Mouse (Mus musculus): ENCODE results near the gene Dyrk1a.

The Dyrk1a gene

DNA sequence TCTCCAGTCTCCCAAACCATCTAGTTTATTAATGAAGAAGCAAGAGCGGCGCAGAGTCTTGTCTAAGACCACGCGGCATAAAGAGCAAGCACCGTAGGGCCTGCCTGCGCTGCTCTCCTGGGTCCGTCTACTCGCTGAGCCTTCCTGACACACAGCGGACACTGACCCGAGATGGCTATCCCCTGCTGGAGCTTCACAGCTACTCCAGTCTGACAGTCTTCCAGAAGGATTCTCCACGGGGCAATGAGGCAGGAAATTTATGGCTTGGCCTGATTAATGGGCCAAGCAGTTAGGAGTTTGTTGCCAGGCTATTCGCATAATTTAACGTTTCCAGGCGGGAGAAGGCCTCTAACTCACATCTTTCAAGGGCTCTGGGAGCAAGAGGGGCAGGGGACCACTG is 144.7 kb downstream of the Dyrk1a start:
- DNase-seq (ENCODE audit: low spot score in 2 of 2) = no peak

DNA sequence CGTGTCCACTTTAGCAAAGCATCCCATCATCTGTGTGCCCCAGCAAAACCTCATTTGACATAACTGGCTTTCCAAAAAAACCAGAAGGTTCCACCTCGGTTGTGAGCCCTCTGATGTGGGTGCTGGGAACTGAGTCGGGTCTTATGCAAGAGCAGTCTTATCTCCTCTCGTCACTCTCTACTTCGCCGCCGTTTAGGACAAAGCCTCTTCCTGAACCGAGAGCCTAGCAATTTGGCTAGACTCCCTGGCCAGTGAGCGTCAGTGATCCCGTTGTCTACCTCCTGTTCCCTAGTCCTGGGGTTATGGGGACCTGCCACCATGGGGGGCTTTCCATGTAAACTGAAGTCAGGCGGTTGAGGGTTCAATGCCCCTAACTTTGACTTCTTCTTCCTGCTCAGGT is 147.2 kb downstream of the Dyrk1a start:
- no peak for DNase-seq (ENCODE audit: low spot score in 2 of 2)

DNA sequence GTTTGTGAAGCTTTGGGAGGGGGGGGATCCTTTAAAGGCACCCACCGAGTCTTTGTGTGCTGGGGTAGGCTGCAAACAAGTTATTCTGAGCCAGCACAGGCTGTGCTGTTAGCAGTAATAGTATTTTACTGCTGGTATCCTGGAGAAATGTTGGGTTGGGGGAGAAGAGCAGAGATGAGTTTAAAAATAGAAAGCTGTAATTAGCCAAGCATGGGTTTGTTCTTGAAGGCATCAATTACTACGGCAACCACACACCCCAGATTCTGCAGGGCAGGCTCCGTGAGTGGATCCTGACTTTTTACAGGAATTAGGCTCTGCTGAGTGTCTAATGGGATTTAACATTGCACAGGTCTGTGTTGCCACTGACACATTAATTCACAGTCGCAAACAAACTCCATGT is 149.1 kb downstream of the Dyrk1a start:
- no peak for DNase-seq (ENCODE audit: low spot score in 2 of 2)

DNA sequence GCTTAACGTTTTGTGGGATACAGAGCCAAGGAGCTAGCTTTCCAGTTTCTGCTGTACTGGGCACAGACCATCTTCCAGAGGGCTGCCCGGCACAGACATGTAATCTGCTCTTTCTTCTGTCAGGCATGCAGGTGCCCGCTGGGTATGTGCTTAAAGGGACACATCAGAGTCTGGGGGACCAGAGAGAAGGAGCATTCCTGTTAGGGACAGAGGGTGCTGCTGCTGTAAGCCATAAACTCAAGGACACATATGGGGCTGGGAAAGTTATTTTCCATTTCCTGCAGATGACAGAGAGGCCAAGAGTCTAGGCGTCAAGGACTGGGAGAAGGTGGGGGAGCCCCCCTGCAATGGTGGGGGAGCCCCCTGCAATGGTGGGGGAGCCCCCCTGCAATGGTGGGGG is 149.7 kb downstream of the Dyrk1a start:
- no peak for DNase-seq (ENCODE audit: low spot score in 2 of 2)

DNA sequence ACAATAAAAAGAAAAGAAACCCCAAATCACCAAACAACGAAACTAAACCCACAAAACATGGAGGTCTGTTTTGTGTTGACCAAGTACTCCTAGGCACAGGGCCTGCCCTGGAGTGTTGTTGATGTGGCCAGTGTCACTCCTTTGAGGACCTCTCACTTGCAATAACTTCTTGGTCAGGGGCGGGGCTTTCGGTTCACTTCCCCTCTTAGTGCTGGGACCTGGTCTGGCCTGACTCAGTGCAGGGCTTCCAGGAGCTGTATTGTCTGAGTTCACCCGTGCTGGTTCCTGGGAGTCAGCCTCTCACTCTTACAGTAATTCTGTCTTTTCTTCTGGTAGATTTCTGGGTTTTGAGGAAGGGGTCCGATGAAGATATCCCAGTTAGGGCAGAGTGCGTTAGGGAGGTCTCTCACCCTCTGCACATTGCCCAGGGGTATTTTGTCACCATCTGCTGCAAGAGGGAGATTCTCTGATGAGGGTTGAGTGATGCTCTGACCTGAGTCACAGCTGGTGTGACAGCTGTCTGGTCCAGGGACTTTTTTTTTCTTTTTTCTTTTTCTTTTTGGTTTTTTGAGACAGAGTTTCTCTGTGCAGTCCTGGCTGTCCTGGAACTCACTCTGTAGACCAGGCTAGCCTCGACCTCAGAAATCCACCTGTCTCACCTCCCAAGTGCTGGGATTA is 150.8 kb downstream of the Dyrk1a start:
- peak in 1 of 2 experiments; percentile 10 for DNase-seq (ENCODE audit: low spot score in 2 of 2)

DNA sequence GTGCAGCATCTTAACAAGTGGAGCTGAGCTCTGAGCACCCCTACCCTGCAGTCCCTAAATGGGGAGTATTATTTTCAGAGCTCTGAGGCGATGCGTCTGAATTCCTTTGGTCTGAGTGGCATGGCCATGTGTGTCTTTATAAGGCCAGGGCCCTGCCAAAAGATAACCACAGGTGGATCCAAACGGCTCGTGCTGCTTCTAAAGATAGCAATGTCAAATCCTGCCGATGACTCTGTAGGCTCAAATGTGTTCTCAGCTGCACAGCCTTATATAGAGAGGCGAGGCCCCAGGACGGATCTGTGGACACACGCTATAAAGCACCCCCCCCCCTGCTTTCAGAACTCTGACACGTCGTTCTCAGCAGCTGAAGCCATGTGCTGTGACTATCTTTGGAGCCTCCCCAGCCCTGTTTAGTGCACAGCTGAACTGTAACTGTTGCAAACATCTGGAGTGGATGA is 151.8 kb downstream of the Dyrk1a start:
- DNase-seq (ENCODE audit: low spot score in 2 of 2) = no peak

DNA sequence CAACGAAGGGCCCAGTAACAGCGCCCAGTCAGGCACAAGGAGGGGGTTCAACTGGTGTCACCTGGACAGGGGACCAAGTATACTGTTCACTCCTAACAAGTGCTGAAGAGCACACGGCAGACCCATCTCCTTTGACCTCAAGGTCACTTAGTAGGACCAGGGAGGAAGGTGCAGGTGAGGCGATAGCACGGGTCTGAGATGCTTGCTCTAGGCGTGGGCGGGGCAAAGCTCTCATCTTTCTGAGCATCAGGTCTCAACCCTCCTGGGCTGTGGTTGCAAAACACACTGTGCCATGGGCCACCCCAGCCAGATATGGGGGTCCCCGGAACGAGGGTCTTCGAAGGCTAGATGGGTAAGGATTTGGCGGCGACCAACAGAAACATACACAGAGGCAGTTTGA is 153.1 kb downstream of the Dyrk1a start:
- no peak for DNase-seq (ENCODE audit: low spot score in 2 of 2)

DNA sequence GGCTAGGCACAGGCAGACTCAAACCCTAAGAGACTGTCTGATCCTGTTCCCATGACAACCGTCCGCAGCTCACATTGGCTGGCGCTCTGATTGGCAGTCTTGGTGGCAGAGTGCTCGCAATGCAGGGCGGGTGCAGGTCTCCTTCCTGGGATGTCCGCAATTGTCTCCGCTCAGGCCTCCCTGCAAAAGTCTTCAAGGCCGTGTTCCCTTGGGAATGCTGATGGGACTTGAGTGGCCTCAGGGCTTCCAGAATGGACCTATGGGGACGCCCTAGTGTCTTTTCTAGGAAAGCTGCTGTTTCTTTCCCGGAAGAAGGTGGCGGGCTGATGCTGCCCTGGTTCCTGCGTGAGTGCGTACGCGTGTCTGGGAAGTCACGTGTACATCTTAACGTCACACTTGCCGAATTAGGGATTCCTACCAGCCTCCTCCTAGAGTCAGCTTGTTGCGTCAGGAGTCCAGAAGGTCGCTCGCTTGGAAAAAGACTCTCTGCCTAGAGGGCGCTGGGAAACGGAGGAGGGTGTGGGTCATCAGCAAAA is 154.3 kb downstream of the Dyrk1a start:
- DNase-seq (ENCODE audit: low spot score in 2 of 2) = peak; percentile 65 to 69

DNA sequence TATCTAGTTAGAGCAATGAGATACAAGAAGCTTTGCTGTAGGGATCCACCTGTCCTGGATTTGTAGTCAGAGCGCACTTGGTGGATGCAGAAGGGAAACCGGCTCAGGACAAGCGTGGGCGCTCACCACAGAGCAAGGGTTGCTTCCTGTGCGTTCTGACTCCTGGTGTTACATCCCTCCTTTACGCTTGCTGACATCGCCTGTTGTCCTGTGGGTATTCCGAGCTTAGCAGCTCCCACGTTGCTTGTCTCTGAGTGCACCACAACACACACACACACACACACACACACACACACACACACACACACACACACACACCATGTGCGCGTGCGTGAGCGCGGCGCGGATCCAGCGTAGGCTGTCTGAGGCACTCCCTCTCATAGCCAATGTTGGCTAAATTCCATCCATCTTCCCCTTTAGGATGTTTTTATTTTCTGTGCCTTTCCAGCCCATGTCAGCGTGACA is 155.0 kb downstream of the Dyrk1a start:
- DNase-seq (ENCODE audit: low spot score in 2 of 2) = no peak

DNA sequence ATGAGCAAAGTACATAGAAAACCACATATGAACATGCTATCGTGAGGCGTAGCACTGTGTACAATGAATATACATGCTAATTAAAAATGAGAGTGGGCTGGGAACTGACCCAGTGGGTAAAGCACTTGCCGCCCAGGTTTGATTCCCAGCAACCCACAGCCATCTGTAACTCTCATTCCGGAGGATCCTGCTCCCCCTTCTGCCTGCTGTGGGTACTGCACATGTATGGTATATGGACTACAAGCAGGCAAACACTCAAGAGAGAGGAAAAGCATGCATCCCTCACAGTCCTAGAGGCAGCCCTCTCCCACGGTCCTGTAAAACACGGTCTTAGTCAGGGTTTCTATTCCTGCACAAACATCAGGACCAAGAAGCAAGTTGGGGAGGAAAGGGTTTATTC is 159.4 kb downstream of the Dyrk1a start:
- no peak for DNase-seq (ENCODE audit: low spot score in 2 of 2)

DNA sequence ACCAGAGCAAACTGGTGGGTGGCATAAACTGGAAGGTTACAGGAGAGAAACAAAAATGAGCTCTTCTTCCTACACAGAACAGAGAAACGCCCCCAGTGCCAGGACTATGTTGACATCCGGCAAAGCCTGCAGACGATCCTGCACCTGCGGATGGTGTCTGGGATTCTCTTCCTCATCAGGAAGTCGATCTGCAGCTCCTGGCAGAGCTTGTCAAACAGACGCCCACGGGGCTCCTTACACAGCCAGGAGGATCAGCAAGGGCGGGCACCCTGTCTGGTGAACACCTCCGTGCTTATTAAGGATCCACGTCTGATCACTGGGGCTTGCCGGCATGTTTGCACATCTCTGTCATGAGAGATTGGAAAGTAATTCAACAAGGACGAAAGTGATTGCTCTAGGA is 161.2 kb downstream of the Dyrk1a start:
- DNase-seq (ENCODE audit: low spot score in 2 of 2) = no peak

DNA sequence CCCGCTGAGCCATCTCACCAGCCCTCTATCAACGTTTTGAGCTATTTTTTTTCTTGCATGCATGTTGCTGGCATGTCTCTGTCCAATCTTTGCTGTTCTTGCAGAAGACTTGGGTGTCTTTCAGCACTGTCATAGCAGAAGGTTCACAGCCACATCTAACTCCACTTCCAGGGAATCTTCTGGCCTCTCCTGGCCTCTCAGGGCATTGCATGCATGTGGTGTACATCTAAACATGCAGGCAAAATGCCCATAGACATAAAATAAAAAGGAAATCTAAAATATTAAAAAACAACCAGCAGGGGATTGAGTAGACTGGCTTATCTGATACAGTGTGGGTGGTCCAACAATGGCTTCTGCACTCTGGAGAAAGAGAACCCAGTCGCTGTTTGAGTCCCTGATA is 165.7 kb downstream of the Dyrk1a start:
- DNase-seq (ENCODE audit: low spot score in 2 of 2) = no peak

DNA sequence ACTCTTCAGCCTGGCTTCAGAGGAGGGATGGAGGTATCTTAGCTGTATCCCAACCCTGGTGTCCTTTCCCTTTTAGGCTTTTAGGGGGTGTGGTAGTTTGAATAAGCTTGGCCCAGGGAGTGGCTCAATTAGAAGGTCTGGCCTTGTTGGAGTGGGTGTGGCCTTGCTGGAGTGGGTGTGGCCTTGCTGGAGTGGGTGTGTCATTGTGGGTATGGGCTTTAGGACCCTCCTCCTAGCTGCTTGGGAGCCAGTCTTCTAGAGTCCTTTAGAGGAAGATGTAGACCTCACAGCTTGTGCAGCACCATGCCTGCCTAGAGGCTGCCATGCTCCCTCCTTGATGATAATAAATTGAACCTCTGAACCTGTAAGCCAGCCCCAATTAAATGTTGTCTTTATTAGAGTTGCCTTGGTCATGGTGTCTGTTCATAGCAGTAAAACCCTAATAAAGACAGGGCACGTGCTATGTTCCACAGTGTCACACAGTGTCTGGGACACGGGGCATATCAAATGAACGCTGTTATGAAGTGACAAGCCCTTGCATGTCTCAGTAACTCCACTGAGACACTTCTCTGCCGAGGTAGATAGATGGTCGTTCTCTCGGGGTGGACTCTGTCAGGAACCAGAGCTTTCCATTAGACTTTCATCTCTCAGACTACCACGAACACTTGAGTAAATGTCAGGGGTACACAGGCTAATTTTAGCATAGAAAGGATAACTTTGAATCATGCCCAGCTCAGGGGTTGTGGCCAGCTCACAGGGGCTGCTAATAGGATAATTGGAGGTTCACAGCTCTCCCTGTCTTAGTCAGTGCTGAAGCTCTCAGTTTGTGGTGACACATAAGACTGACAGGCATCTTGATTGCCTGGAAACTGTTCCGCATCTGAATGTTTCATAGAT is 166.9 kb downstream of the Dyrk1a start:
- no peak for DNase-seq (ENCODE audit: low spot score in 2 of 2)

DNA sequence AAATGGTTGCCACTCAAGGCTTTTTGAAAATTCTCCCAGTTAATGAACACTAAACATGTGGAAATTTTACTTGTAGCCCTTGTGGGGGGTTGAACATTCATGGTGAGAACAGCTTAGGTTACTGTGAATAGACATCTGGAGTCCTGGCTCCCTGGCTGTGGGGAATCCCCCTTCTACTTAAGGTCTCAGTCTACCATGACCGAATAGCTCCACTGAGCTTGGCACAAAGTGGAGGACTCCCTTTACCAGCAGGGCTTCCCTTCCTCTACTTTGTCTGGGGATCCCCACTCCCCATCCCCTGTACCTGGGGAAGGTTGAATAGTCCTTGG is 167.5 kb downstream of the Dyrk1a start:
- no peak for DNase-seq (ENCODE audit: low spot score in 2 of 2)

DNA sequence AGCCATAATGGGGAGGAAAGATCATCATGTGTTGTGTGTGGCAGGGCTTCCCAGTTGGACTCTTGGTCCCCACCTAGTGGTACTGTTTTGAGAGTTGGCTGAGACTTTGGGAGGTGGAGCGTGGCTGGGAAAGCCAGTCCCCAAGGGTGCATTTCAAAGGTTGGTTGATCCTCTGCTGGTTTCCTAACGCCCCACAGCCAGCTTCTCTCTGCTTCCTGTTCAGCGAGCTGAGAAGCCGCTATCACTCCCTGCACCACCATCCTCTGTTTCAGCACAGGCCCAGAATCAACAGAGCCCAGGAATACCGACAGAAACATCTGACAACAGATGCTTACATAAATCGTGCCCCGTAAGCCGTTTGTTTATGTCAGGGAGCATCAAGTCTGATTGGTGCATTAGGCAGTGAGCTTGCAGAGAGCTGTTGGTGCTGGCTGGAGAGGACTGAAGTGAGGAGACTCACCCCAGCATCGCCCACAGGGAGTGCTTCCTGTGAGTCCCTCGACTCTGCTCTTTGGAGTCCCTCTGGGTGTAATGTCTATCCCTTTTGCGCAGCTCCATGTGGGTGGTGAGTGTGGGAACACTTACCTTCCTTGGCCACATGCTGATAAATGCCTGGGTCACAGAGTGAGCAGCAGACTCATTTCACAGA is 174.2 kb downstream of the Dyrk1a start:
- no peak for DNase-seq (ENCODE audit: low spot score in 2 of 2)

DNA sequence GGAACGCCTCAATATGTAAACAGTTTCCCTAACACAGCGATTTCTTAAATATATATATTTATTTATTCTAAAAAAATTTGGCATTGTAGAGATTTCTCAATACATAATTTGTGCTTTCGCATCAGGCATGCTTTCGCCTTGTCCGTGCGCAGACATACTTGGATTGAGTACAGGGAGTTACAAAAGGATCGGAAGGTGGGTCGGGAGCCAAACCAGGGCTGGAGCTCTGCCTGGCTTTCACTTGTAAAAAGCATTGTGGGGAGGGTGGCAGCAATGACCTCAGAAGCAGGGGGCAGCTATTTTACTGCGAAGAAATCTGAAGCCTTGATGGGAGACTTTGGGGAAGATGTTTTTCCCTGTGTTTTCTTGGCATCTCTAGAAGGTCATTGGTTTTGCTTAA is 175.2 kb downstream of the Dyrk1a start:
- DNase-seq (ENCODE audit: low spot score in 2 of 2) = no peak
